Mouse (Mus musculus): Measurements from ENCODE around the gene Strn4.

The Strn4 gene

GRCm38 (mm10) chr7:16810920-16811648 is 4.6 kb upstream of the Strn4 start:
- DNase-seq (ENCODE audit: low read depth, low spot score), result no peak

GRCm38 (mm10) chr7:16811649-16812070 is 4.0 kb upstream of the Strn4 start:
- DNase-seq (ENCODE audit: low read depth, low spot score), result no peak

- no peak for DNase-seq (ENCODE audit: low read depth, low spot score)
Measured at GRCm38 (mm10) chr7:16812505-16812904, 3.2 kb upstream of the Strn4 start.

- DNase-seq (ENCODE audit: low read depth, low spot score), result peak; percentile 57
Measured at GRCm38 (mm10) chr7:16816078-16816474, 387 bp downstream of the Strn4 start.

- peak; percentile 48 for DNase-seq (ENCODE audit: low read depth, low spot score)
Measured at GRCm38 (mm10) chr7:16816475-16817122, 910 bp downstream of the Strn4 start, which contains the start of gene Fkrp. TSS of gene Fkrp (minus strand) at chr7:16816732.

- no peak for DNase-seq (ENCODE audit: low read depth, low spot score)
Measured at GRCm38 (mm10) chr7:16817693-16818092, 2.0 kb downstream of the Strn4 start.

- no peak for DNase-seq (ENCODE audit: low read depth, low spot score)
Measured at GRCm38 (mm10) chr7:16819794-16820193, 4.1 kb downstream of the Strn4 start.

- DNase-seq (ENCODE audit: low read depth, low spot score), result no peak
Measured at GRCm38 (mm10) chr7:16820271-16820763, 4.6 kb downstream of the Strn4 start.

GRCm38 (mm10) chr7:16821091-16821490 is 5.4 kb downstream of the Strn4 start:
- DNase-seq (ENCODE audit: low read depth, low spot score), result no peak

GRCm38 (mm10) chr7:16821669-16822101 is 6.0 kb downstream of the Strn4 start:
- no peak for DNase-seq (ENCODE audit: low read depth, low spot score)

- DNase-seq (ENCODE audit: low read depth, low spot score), result no peak
Measured at GRCm38 (mm10) chr7:16823734-16824133, 8.0 kb downstream of the Strn4 start.

- no peak for DNase-seq (ENCODE audit: low read depth, low spot score)
Measured at GRCm38 (mm10) chr7:16825785-16826184, 10.1 kb downstream of the Strn4 start.

- no peak for DNase-seq (ENCODE audit: low read depth, low spot score)
Measured at GRCm38 (mm10) chr7:16826571-16826970, 10.9 kb downstream of the Strn4 start.

- DNase-seq (ENCODE audit: low read depth, low spot score), result no peak
Measured at GRCm38 (mm10) chr7:16827274-16827673, 11.6 kb downstream of the Strn4 start.

- no peak for DNase-seq (ENCODE audit: low read depth, low spot score)
Measured at GRCm38 (mm10) chr7:16830449-16830848, 14.8 kb downstream of the Strn4 start.

- DNase-seq (ENCODE audit: low read depth, low spot score), result no peak
Measured at GRCm38 (mm10) chr7:16837916-16838803, 22.5 kb downstream of the Strn4 start.

- no peak for DNase-seq (ENCODE audit: low read depth, low spot score)
Measured at GRCm38 (mm10) chr7:16838804-16839426, 23.2 kb downstream of the Strn4 start.

GRCm38 (mm10) chr7:16839427-16840108 is 23.9 kb downstream of the Strn4 start:
- DNase-seq (ENCODE audit: low read depth, low spot score), result no peak

GRCm38 (mm10) chr7:16840109-16840491 is 24.4 kb downstream of the Strn4 start:
- no peak for DNase-seq (ENCODE audit: low read depth, low spot score)

GRCm38 (mm10) chr7:16841078-16841477 is 25.4 kb downstream of the Strn4 start:
- no peak for DNase-seq (ENCODE audit: low read depth, low spot score)
